Mouse (Mus musculus) intestine, postnatal 0 days (tissue): ENCODE results near the gene 1700069L16Rik. TPM values are rescaled to one million over a fixed set of nuclear protein-coding genes. Genes with fewer than 3 reads are reported as not detected.

Source experiments
- ATAC-seq: fragments of 200-750 bp; cut with Nextera tagmentation; 2 replicates; pipeline ENCODE4 v1.8.0; 2017; ENCODE audit warnings: mild to moderate bottlenecking, moderate TSS enrichment, moderate library complexity
- H3K27ac ChIP-seq: fragments of 300-500 bp; sonication (generic); 2 replicates; pipeline ENCODE4 v1.5.1; 2014; ENCODE audit warnings: mild to moderate bottlenecking, low read depth, low read length, moderate library complexity
- H3K27me3 ChIP-seq: fragments of 300-500 bp; sonication (generic); replicated peaks from 2 replicates; pipeline ENCODE4 v1.6.1; 2014; ENCODE audit warnings: low read length, mixed read lengths; ENCODE audit not compliant: control insufficient read depth, insufficient read depth
- H3K36me3 ChIP-seq: fragments of 300-500 bp; sonication (generic); 2 replicates; pipeline ENCODE4 v1.6.1; 2014; ENCODE audit warnings: mild to moderate bottlenecking, moderate library complexity; ENCODE audit not compliant: control insufficient read depth, insufficient read depth
- H3K4me1 ChIP-seq: fragments of 300-500 bp; sonication (generic); replicated peaks from 2 replicates; pipeline ENCODE4 v1.6.1; 2014; ENCODE audit warnings: antibody characterized with exemption, low read length, mixed read lengths; ENCODE audit not compliant: control insufficient read depth, insufficient read depth
- H3K4me2 ChIP-seq: fragments of 300-500 bp; sonication (generic); replicated peaks from 2 replicates; pipeline ENCODE4 v1.6.1; 2014; ENCODE audit warnings: low read depth, mild to moderate bottlenecking, moderate library complexity
- H3K4me3 ChIP-seq: fragments of 300-500 bp; sonication (generic); 2 replicates; pipeline ENCODE4 v1.5.1; 2014; ENCODE audit warnings: low read depth, low read length
- H3K9ac ChIP-seq: fragments of 300-500 bp; sonication (generic); 2 replicates; pipeline ENCODE4 v1.6.1; 2014; ENCODE audit warnings: mild to moderate bottlenecking, low read depth, low read length
- H3K9me3 ChIP-seq: fragments of 300-500 bp; sonication (generic); 2 replicates; pipeline ENCODE4 v1.6.1; 2016; ENCODE audit warnings: mixed run types; ENCODE audit not compliant: control insufficient read depth
- CTCF ChIP-seq: sonication (generic); IDR thresholded peaks from 2 replicates; pipeline ENCODE4 v1.5.1; 2016; ENCODE audit warnings: low read depth, mild to moderate bottlenecking, control low read depth, antibody characterized with exemption, moderate library complexity
- WGBS: fragments of 180-500 bp; shearing (Covaris S2); extraction: QIAGEN DNeasy Blood & Tissue Kit; methylation state at CpG from one replicate; pipeline ENCODE4 v1.1.7; 2014; 5-methylcytosine and 5-hydroxymethylcytosine counted together
- polyA plus RNA-seq: library from polyadenylated mRNA; unstranded; fragments of >200 nt; fragmentation: Nextera tagmentation; extraction: Ambion mirVana; gene quantifications from 2 replicates; pipeline ENCODE4 v1.2.1, GENCODE M21; 2015

1700069L16Rik gene
- polyA plus RNA-seq, 1 experiment from 2014 or later, result not detected

DNA sequence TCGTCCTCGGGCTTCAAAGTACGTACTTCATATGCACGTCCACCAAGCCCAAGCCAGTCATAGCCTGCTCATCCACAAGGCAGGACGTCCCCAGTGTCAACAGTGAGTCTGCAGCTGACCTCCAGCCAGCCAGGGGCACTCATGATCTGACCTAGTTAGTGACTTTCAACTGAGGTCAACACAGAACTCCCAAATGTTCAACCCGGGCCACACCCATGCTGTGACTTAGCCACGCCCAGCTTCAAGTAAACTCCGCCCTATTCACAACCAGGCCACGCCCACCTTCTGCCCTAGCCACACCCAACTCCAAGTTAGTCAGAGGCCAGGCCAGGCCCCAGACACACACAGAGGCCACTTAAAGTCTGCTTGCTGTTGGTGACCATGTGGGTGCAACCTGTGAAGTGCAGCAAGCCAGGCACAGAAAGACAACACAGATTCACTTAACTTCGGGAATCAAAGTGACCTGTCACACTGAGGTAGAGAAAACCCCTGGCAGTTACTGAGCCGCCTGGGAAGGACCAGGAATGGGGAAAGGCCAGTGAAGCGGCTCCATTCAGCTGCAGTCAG is 59.9 kb downstream of the 1700069L16Rik start:
- H3K9me3 ChIP-seq, result no peaks in the 10 kb centered on the region
- no peak for ATAC-seq
- H3K4me1 ChIP-seq, result no peaks in the 10 kb centered on the region
- H3K4me2 ChIP-seq, result no peak overlapping the region
- H3K9ac ChIP-seq, result no peak overlapping the region
- H3K27me3 ChIP-seq, result no peaks in the 10 kb centered on the region
- H3K36me3 ChIP-seq, result no peaks in the 10 kb centered on the region
- no peak for TF ChIP-seq CTCF
- no peak overlapping the region for H3K27ac ChIP-seq
- 68% methylated on average over 12 of the region's 12 CpGs for WGBS
- H3K4me3 ChIP-seq, result no peak overlapping the region

DNA sequence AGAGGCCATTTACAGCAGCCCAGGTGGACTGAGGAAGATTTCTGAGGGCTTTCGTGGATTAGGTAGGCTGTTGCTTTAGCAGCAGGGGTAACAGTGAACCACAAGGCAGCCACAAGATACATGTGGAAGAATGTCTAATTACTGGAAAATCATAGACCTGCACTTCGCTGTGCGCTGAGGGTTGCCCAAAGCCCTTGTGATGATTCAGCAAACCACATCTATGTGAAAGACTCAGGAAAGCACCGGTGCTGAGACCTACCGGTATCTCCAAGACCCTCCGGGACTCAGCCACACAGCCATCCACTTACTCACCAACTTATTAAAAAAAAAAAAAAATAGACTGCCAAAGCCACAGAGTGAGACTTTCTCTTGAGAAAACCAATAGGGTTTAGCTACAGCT is 60.4 kb downstream of the 1700069L16Rik start:
- Histone ChIP-seq H3K4me2 (no peak overlapping the region), H3K9ac (no peak overlapping the region), H3K4me3 (no peak overlapping the region), H3K4me1 (no peaks in the 10 kb centered on the region), H3K27me3 (no peaks in the 10 kb centered on the region), H3K9me3 (no peaks in the 10 kb centered on the region), H3K36me3 (no peaks in the 10 kb centered on the region), H3K27ac (no peak overlapping the region)
- 91% methylated on average over 6 of the region's 6 CpGs for WGBS
- ATAC-seq, result no peak
- no peak for TF ChIP-seq CTCF

DNA sequence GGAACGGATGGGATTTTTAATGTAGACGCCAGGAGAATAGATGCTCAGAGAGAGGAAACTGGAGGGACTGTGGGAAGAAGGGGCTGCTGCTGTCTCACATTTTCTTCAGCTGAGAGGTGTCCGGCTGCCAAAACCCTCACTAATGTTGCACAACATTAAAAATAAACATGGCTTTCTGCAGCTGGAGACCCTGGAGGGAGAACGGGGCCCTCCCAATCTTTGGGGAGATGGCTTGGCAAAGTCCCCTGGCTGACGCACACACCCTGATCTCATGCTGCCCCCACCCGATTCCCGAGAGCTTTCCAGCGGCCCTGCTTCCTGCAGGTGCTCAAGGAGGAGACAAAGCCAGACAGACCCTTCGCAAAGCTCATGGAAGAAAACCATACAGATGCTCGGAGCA is 63.7 kb downstream of the 1700069L16Rik start:
- Histone ChIP-seq H3K27ac (no peak overlapping the region), H3K4me1 (no peaks in the 10 kb centered on the region), H3K9ac (no peak overlapping the region), H3K9me3 (no peaks in the 10 kb centered on the region), H3K4me3 (no peak overlapping the region), H3K27me3 (no peaks in the 10 kb centered on the region), H3K36me3 (no peaks in the 10 kb centered on the region), H3K4me2 (no peak overlapping the region)
- TF ChIP-seq CTCF, result peak; percentile 18; the same call in 1 of the 2 replicates
- WGBS, result 52% methylated on average over 10 of the region's 10 CpGs
- ATAC-seq, result no peak

DNA sequence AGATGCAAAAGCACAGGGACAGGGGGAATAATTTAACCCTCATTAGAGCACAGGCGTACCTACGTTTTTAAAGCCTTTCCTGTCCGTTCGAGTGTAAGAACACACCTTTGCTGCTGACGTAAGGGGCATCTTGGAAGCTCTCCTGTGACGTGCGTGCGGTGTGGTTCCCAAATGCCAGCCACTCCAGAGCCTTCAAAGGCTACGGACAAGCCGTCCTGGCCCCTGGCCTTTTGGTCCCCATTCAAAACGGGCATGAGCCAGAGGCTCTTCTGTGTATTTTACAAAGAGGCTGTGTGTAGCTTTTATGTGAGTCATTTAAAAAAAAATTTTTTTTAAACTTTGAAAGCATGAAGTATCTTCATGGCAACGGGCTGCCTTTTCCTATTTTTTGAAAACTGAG is 69.8 kb downstream of the 1700069L16Rik start:
- H3K4me2 ChIP-seq, result no peak overlapping the region
- H3K4me3 ChIP-seq, result no peak overlapping the region
- H3K27me3 ChIP-seq, result 0 out of 2 replicates have a peak, but pooled peaks cover 10% of the 10 kb centered on the region

DNA sequence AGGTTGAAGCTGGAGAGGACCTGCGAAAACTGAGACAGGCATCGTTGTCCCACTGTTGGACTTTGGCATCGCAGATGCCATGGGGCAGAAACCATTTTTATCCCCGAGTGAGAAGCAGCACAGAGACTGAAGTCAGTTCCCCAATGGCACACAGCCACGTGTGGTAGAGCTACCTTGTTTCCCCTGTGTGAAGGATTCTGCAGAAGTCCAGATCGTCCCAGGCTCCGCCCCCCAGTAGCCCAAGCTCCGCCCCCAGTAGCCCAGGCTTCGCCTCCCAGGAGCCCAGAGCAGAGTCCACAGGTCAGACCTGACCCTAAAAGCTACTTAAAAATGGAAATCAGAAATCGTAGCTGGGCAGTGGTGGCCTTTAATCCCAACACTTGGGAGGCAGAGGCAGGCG is 70.4 kb downstream of the 1700069L16Rik start:
- Histone ChIP-seq H3K9ac (no peak overlapping the region), H3K27me3 (0 out of 2 replicates have a peak, but pooled peaks cover 10% of the 10 kb centered on the region), H3K4me3 (no peak overlapping the region), H3K36me3 (no peaks in the 10 kb centered on the region), H3K9me3 (no peaks in the 10 kb centered on the region), H3K4me2 (no peak overlapping the region), H3K27ac (no peak overlapping the region), H3K4me1 (no peaks in the 10 kb centered on the region)
- TF ChIP-seq CTCF, result no peak
- 73% methylated on average over 11 of the region's 11 CpGs for WGBS
- no peak for ATAC-seq

More for the DNA sequence above, 69.8 kb downstream of the 1700069L16Rik start:
- Histone ChIP-seq H3K27ac (no peak overlapping the region), H3K4me1 (no peaks in the 10 kb centered on the region), H3K9me3 (no peaks in the 10 kb centered on the region), H3K36me3 (no peaks in the 10 kb centered on the region), H3K9ac (no peak overlapping the region)
- 88% methylated on average over 12 of the region's 12 CpGs for WGBS
- ATAC-seq, result no peak
- no peak for TF ChIP-seq CTCF

DNA sequence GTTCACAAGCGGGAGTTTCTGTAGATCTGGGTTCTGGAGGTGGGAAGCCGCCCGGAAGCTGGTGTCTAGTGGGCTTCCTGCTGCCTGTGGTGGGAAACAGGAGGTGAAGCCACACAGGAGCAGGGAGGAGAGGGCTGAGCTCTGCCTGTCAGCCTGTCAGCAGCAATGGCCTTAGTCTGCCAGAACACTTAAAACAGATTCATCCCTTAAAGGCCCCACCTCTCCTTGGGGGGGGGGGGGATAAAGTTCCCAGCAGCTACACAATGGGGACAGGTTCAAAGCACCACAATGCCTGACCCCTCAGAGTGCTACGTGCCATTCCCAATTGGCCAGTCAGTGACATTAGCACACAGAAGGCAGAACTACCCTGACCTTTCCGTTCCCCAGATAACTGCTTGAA is 72.4 kb downstream of the 1700069L16Rik start:
- Histone ChIP-seq H3K9ac (no peak overlapping the region), H3K4me2 (no peak overlapping the region)
- 22% methylated on average over 5 of the region's 5 CpGs for WGBS

More for the DNA sequence above, 72.4 kb downstream of the 1700069L16Rik start:
- H3K27me3 ChIP-seq, result 0 out of 2 replicates have a peak, but pooled peaks cover 10% of the 10 kb centered on the region
- no peaks in the 10 kb centered on the region for H3K4me1 ChIP-seq
- no peaks in the 10 kb centered on the region for H3K9me3 ChIP-seq
- H3K4me3 ChIP-seq, result no peak overlapping the region
- TF ChIP-seq CTCF, result no peak
- H3K36me3 ChIP-seq, result no peaks in the 10 kb centered on the region
- H3K27ac ChIP-seq, result no peak overlapping the region
- ATAC-seq, result no peak
